Mouse (Mus musculus) MEL (cell line): ENCODE results near the gene Ptpn22.

Experiments
- CTCF ChIP-seq, 3 experiments: IDR thresholded peaks in 2 of 3; conservative IDR thresholded peaks in 1 of 3; 2 replicates each; pipeline ENCODE4 v1.5.1; 2011 to 2012; ENCODE audit warnings: low read length in 3 of 3, low read depth in 2 of 3, mild to moderate bottlenecking in 2 of 3, improper control_type of control experiment in 1 of 3, inconsistent platforms in 1 of 3, mixed read lengths in 1 of 3, moderate library complexity in 1 of 3; ENCODE audit not compliant: control insufficient read depth in 1 of 3, insufficient read depth in 1 of 3, poor library complexity in 1 of 3, severe bottlenecking in 1 of 3
- E2F4 ChIP-seq: IDR thresholded peaks from 2 replicates; pipeline ENCODE4 v1.6.1; 2011; ENCODE audit warnings: low read depth, low read length, improper control_type of control experiment, borderline replicate concordance
- EP300 ChIP-seq, 2 experiments: IDR thresholded peaks; 2 replicates each; pipeline ENCODE4 v1.6.1; 2011; ENCODE audit warnings: improper control_type of control experiment in 2 of 2, low read length in 2 of 2, low read depth in 1 of 2, mild to moderate bottlenecking in 1 of 2
- GABPA ChIP-seq: IDR thresholded peaks from 2 replicates; pipeline ENCODE4 v1.6.1; 2012; ENCODE audit warnings: low read depth, mild to moderate bottlenecking, inconsistent platforms, low read length, improper control_type of control experiment, moderate library complexity
- HCFC1 ChIP-seq: IDR thresholded peaks from 2 replicates; pipeline ENCODE4 v1.6.1; 2012; ENCODE audit warnings: low read depth, mild to moderate bottlenecking, inconsistent platforms, low read length, improper control_type of control experiment, moderate library complexity
- MAFK ChIP-seq: IDR thresholded peaks from 2 replicates; pipeline ENCODE4 v1.6.1; 2011; ENCODE audit warnings: low read depth, mild to moderate bottlenecking, low read length, improper control_type of control experiment, borderline replicate concordance
- NELFE ChIP-seq: IDR thresholded peaks from 2 replicates; pipeline ENCODE4 v1.6.1; 2011; ENCODE audit warnings: low read depth, low read length, improper control_type of control experiment
- POLR2A ChIP-seq, 2 experiments: IDR thresholded peaks; 2 replicates each; pipeline ENCODE4 v1.6.1; 2011 to 2012; ENCODE audit warnings: low read length in 2 of 2, mild to moderate bottlenecking in 2 of 2, control low read depth in 1 of 2, improper control_type of control experiment in 1 of 2, low read depth in 1 of 2, moderate library complexity in 1 of 2; ENCODE audit not compliant: control insufficient read depth in 1 of 2, insufficient read depth in 1 of 2, poor library complexity in 1 of 2
- RCOR1 ChIP-seq: IDR thresholded peaks from 2 replicates; pipeline ENCODE4 v1.6.1; 2012; ENCODE audit warnings: low read depth, mild to moderate bottlenecking, inconsistent platforms, low read length, improper control_type of control experiment
- SIN3A ChIP-seq: IDR thresholded peaks from 2 replicates; pipeline ENCODE4 v1.6.1; 2012; ENCODE audit warnings: low read length, improper control_type of control experiment, inconsistent platforms
- UBTF ChIP-seq: IDR thresholded peaks from 2 replicates; pipeline ENCODE4 v1.6.1; 2012; ENCODE audit warnings: low read depth, mild to moderate bottlenecking, inconsistent platforms, low read length, improper control_type of control experiment, moderate library complexity, borderline replicate concordance; ENCODE audit not compliant: insufficient read depth
- USF1 ChIP-seq: IDR thresholded peaks from 2 replicates; pipeline ENCODE4 v1.6.1; 2014; ENCODE audit warnings: low read depth, mild to moderate bottlenecking, inconsistent platforms, low read length, improper control_type of control experiment, moderate library complexity
- ZKSCAN1 ChIP-seq: IDR thresholded peaks from 2 replicates; pipeline ENCODE4 v1.6.1; 2012; ENCODE audit warnings: low read depth, mild to moderate bottlenecking, inconsistent platforms, low read length, improper control_type of control experiment, moderate library complexity

GRCm38 (mm10) chr3:103868008-103868407 lies 8.4 kb downstream of the Ptpn22 start:
- TF ChIP-seq SIN3A (no peak), CTCF (IDR thresholded peaks at IDR 0.05 in 2 of 3, conservative IDR thresholded peaks at IDR 0.05 in 1 of 3; ENCODE audit: control insufficient read depth in 1 of 3, insufficient read depth in 1 of 3, low read depth in 2 of 3, low read length in 3 of 3, poor library complexity in 1 of 3, severe bottlenecking in 1 of 3) (no peak), POLR2A (IDR thresholded peaks at IDR 0.05; ENCODE audit: control insufficient read depth in 1 of 2, insufficient read depth in 1 of 2, low read depth in 1 of 2, low read length in 2 of 2, poor library complexity in 1 of 2) (no peak), EP300 (IDR thresholded peaks at IDR 0.05; ENCODE audit: low read depth in 1 of 2, low read length in 2 of 2) (no peak), HCFC1 (no peak), GABPA (no peak), UBTF (no peak), ZKSCAN1 (no peak), MAFK (no peak), RCOR1 (no peak), USF1 (no peak), NELFE (no peak), E2F4 (no peak)
